Mouse (Mus musculus) intestine, embryonic 14.5 days (tissue): ENCODE results near the gene Snrpg. TPM values are rescaled to one million over a fixed set of nuclear protein-coding genes. Genes with fewer than 3 reads are reported as not detected.
A peak's percentile ranks its signal among the peaks of the same experiment; 100 is the strongest.
"Not testable (repeated sequence)": the region's sequence is repeated elsewhere in the genome, so short reads cannot be mapped to it uniquely, and the experiment has no call there.

Source experiments
- ATAC-seq: fragments of 200-750 bp; cut with Nextera tagmentation; replicated peaks from 2 replicates; pipeline ENCODE4 v1.8.0; 2017; ENCODE audit warnings: low read depth, moderate number of reproducible peaks, moderate TSS enrichment, moderate library complexity; ENCODE audit not compliant: low FRiP score, low TSS enrichment
- DNase-seq: peaks from one replicate; pipeline ENCODE4 v3.0.0-alpha.2; 2018; ENCODE audit warnings: low spot score
- H3K27ac ChIP-seq: fragments of 300-500 bp; sonication (generic); 2 replicates; pipeline ENCODE4 v1.5.1; 2014; ENCODE audit warnings: low read depth, mild to moderate bottlenecking, control low read depth
- H3K27me3 ChIP-seq: fragments of 300-500 bp; sonication (generic); replicated peaks from 2 replicates; pipeline ENCODE4 v1.6.1; 2014; ENCODE audit warnings: low read length, control low read depth; ENCODE audit not compliant: control insufficient read depth, insufficient read depth
- H3K36me3 ChIP-seq: fragments of 300-500 bp; sonication (generic); 2 replicates; pipeline ENCODE4 v1.6.1; 2014; ENCODE audit warnings: low read length, control low read depth; ENCODE audit not compliant: control insufficient read depth, insufficient read depth
- H3K4me1 ChIP-seq: fragments of 300-500 bp; sonication (generic); replicated peaks from 2 replicates; pipeline ENCODE4 v1.6.1; 2014; ENCODE audit warnings: low read length, control low read depth, mixed read lengths; ENCODE audit not compliant: control insufficient read depth, insufficient read depth
- H3K4me2 ChIP-seq: fragments of 300-500 bp; sonication (generic); 2 replicates; pipeline ENCODE4 v1.6.1; 2014; ENCODE audit warnings: low read length
- H3K4me3 ChIP-seq: fragments of 300-500 bp; sonication (generic); 2 replicates; pipeline ENCODE4 v1.5.1; 2014; ENCODE audit warnings: low read depth, low read length, control low read depth, mixed read lengths
- H3K9ac ChIP-seq: fragments of 300-500 bp; sonication (generic); 2 replicates; pipeline ENCODE4 v1.6.1; 2014; ENCODE audit warnings: mild to moderate bottlenecking, low read length
- H3K9me3 ChIP-seq: fragments of 300-500 bp; sonication (generic); 2 replicates; pipeline ENCODE4 v1.6.1; 2016; ENCODE audit warnings: low read length, control low read depth; ENCODE audit not compliant: control insufficient read depth
- WGBS: fragments of 180-500 bp; shearing (Covaris S2); extraction: QIAGEN DNeasy Blood & Tissue Kit; methylation state at CpG from one replicate; pipeline ENCODE4 v1.1.7; 2014; 5-methylcytosine and 5-hydroxymethylcytosine counted together
- polyA plus RNA-seq: library from polyadenylated mRNA; unstranded; fragments of >200 nt; fragmentation: Nextera tagmentation; extraction: Ambion mirVana; gene quantifications from 2 replicates; pipeline ENCODE4 v1.2.1, GENCODE M21; 2014

Snrpg gene
- polyA plus RNA-seq, 1 experiment from 2014 or later = 872 TPM

GRCm38 (mm10) chr6:86371340-86371911, 322 bp downstream of the Snrpg start:
- Histone ChIP-seq H3K9ac (peak overlapping the region; percentile 93), H3K4me1 (peaks cover 15% of the 10 kb centered on the region), H3K36me3 (peaks cover 38% of the 10 kb centered on the region), H3K4me2 (peak overlapping the region; percentile 87), H3K27me3 (no peaks in the 10 kb centered on the region), H3K4me3 (peak overlapping the region; percentile 96), H3K9me3 (no peaks in the 10 kb centered on the region), H3K27ac (peak overlapping the region; percentile 89)
- DNase-seq = peak; percentile 98
- peak; percentile 95 for ATAC-seq
- WGBS = under 1% methylated on average over 50 of the region's 50 CpGs

GRCm38 (mm10) chr6:86371950-86372516, 929 bp downstream of the Snrpg start:
- no peak for ATAC-seq
- Histone ChIP-seq H3K36me3 (peaks cover 40% of the 10 kb centered on the region), H3K4me3 (peak overlapping the region; percentile 96), H3K4me2 (peak overlapping the region; percentile 87), H3K27ac (peak overlapping the region; percentile 89), H3K9ac (peak overlapping the region; percentile 93), H3K4me1 (peaks cover 9% of the 10 kb centered on the region), H3K9me3 (no peaks in the 10 kb centered on the region), H3K27me3 (no peaks in the 10 kb centered on the region)
- DNase-seq = peak; percentile 51
- 7% methylated on average over 12 of the region's 12 CpGs for WGBS

GRCm38 (mm10) chr6:86373556-86373955, 2.5 kb downstream of the Snrpg start:
- H3K4me3 ChIP-seq = no peak overlapping the region
- H3K9me3 ChIP-seq = no peaks in the 10 kb centered on the region
- no peak for ATAC-seq
- 92% methylated on average over 6 of the region's 6 CpGs for WGBS
- no peak overlapping the region for H3K4me2 ChIP-seq
- H3K9ac ChIP-seq = no peak overlapping the region
- DNase-seq = no peak
- H3K36me3 ChIP-seq = peaks cover 45% of the 10 kb centered on the region
- H3K4me1 ChIP-seq = peaks cover 9% of the 10 kb centered on the region
- no peaks in the 10 kb centered on the region for H3K27me3 ChIP-seq
- no peak overlapping the region for H3K27ac ChIP-seq

- no peak overlapping the region for H3K4me3 ChIP-seq
- no peak for ATAC-seq
- H3K27ac ChIP-seq = no peak overlapping the region
- H3K4me2 ChIP-seq = no peak overlapping the region
- DNase-seq = no peak
- H3K9ac ChIP-seq = no peak overlapping the region
- H3K36me3 ChIP-seq = peaks cover 51% of the 10 kb centered on the region
- no peaks in the 10 kb centered on the region for H3K4me1 ChIP-seq
- no peaks in the 10 kb centered on the region for H3K9me3 ChIP-seq
- no peaks in the 10 kb centered on the region for H3K27me3 ChIP-seq
- 95% methylated on average over 3 of the region's 3 CpGs for WGBS
Measured at GRCm38 (mm10) chr6:86378341-86378740, 7.2 kb downstream of the Snrpg start.

GRCm38 (mm10) chr6:86380112-86380511, 9.0 kb downstream of the Snrpg start:
- not testable (repeated sequence) for ATAC-seq

GRCm38 (mm10) chr6:86382551-86382950, 11.4 kb downstream of the Snrpg start:
- Histone ChIP-seq H3K27ac (no peak overlapping the region), H3K9ac (no peak overlapping the region), H3K9me3 (no peaks in the 10 kb centered on the region), H3K4me2 (no peak overlapping the region), H3K4me3 (no peak overlapping the region), H3K4me1 (no peaks in the 10 kb centered on the region), H3K27me3 (no peaks in the 10 kb centered on the region), H3K36me3 (peaks cover 48% of the 10 kb centered on the region)
- no peak for DNase-seq
- no peak for ATAC-seq

More at GRCm38 (mm10) chr6:86380112-86380511, 9.0 kb downstream of the Snrpg start:
- not testable (repeated sequence) for DNase-seq, H3K9me3 ChIP-seq, H3K9ac ChIP-seq, H3K27ac ChIP-seq, H3K27me3 ChIP-seq, H3K4me1 ChIP-seq, H3K4me3 ChIP-seq, H3K4me2 ChIP-seq
- H3K36me3 ChIP-seq = peaks cover 47% of the 10 kb centered on the region
- WGBS = 78% methylated on average over 6 of the region's 8 CpGs

- H3K9me3 ChIP-seq = no peaks in the 10 kb centered on the region
- H3K36me3 ChIP-seq = peaks cover 48% of the 10 kb centered on the region
- H3K4me2 ChIP-seq = no peak overlapping the region
- no peak overlapping the region for H3K27ac ChIP-seq
- DNase-seq (no peak), ATAC-seq (no peak)
- no peak overlapping the region for H3K4me3 ChIP-seq
- no peak overlapping the region for H3K9ac ChIP-seq
- no peaks in the 10 kb centered on the region for H3K4me1 ChIP-seq
- H3K27me3 ChIP-seq = no peaks in the 10 kb centered on the region
- WGBS = 48% methylated on average over 16 of the region's 16 CpGs
Measured at GRCm38 (mm10) chr6:86383370-86383769, 12.3 kb downstream of the Snrpg start.

- H3K27ac ChIP-seq = no peak overlapping the region
- H3K9me3 ChIP-seq = no peaks in the 10 kb centered on the region
- WGBS = 49% methylated on average over 4 of the region's 4 CpGs
- H3K27me3 ChIP-seq = no peaks in the 10 kb centered on the region
- no peak overlapping the region for H3K4me3 ChIP-seq
- peaks cover 46% of the 10 kb centered on the region for H3K36me3 ChIP-seq
- no peak for DNase-seq
- H3K4me1 ChIP-seq = no peaks in the 10 kb centered on the region
- no peak overlapping the region for H3K4me2 ChIP-seq
- ATAC-seq = no peak
- no peak overlapping the region for H3K9ac ChIP-seq
Measured at GRCm38 (mm10) chr6:86384692-86385091, 13.6 kb downstream of the Snrpg start.
